Mouse (Mus musculus) brain, embryonic 14.5 days (tissue): ENCODE measurements around the gene Ptch2. TPM values are rescaled to one million over a fixed set of nuclear protein-coding genes. Genes with fewer than 3 reads are reported as not detected.

Experiments
- DNase-seq: peaks from one replicate; pipeline ENCODE4 v3.0.0-alpha.2; 2011; ENCODE audit warnings: low read depth
- CTCF ChIP-seq: fragments of 200-500 bp; IDR thresholded peaks from 2 replicates; pipeline ENCODE4 v1.5.1; 2012; ENCODE audit warnings: inconsistent platforms, mild to moderate bottlenecking, moderate library complexity, borderline replicate concordance; ENCODE audit not compliant: insufficient read depth, insufficient read length; ENCODE audit errors: extremely low read depth
- POLR2A ChIP-seq: fragments of 200-500 bp; IDR thresholded peaks from 2 replicates; pipeline ENCODE4 v1.6.1; 2012; ENCODE audit warnings: mild to moderate bottlenecking, inconsistent platforms, borderline replicate concordance; ENCODE audit not compliant: poor library complexity, insufficient read depth, insufficient read length, severe bottlenecking; ENCODE audit errors: extremely low read depth
- polyA plus RNA-seq: library from polyadenylated mRNA; depleted of rRNA; stranded (reverse); fragments of >200 nt; gene quantifications from 2 replicates; pipeline ENCODE4 v1.2.3, GENCODE M21; 2012

Gene Ptch2
- polyA plus RNA-seq, 1 experiment, result 18.6 TPM

GRCm38 (mm10) chr4:117070624-117071023 is 25.3 kb upstream of the Ptch2 start:
- DNase-seq, result no peak
- TF ChIP-seq POLR2A (no peak), CTCF (no peak)

GRCm38 (mm10) chr4:117071183-117071582 is 24.7 kb upstream of the Ptch2 start:
- DNase-seq, result no peak
- TF ChIP-seq CTCF, result no peak
- no peak for TF ChIP-seq POLR2A

GRCm38 (mm10) chr4:117087948-117088640 is 7.8 kb upstream of the Ptch2 start:
- no peak for TF ChIP-seq POLR2A
- TF ChIP-seq CTCF, result no peak
- no peak for DNase-seq

- no peak for DNase-seq
- TF ChIP-seq POLR2A, result no peak
- no peak for TF ChIP-seq CTCF
These were observed 5.3 kb upstream of the Ptch2 start for GRCm38 (mm10) chr4:117090586-117090985.

GRCm38 (mm10) chr4:117094626-117095361 is 1.1 kb upstream of the Ptch2 start:
- DNase-seq, result no peak
- TF ChIP-seq POLR2A (no peak), CTCF (no peak)

GRCm38 (mm10) chr4:117096666-117097065 is 791 bp downstream of the Ptch2 start:
- DNase-seq, result no peak
- TF ChIP-seq CTCF (no peak), POLR2A (no peak)

- no peak for TF ChIP-seq POLR2A
- no peak for TF ChIP-seq CTCF
- no peak for DNase-seq
These were observed 2.3 kb downstream of the Ptch2 start for GRCm38 (mm10) chr4:117097969-117098763.

- TF ChIP-seq POLR2A (no peak), CTCF (no peak)
- no peak for DNase-seq
These were observed 2.8 kb downstream of the Ptch2 start for GRCm38 (mm10) chr4:117098764-117099036.

GRCm38 (mm10) chr4:117100036-117100435 is 4.2 kb downstream of the Ptch2 start:
- no peak for DNase-seq
- no peak for TF ChIP-seq CTCF
- no peak for TF ChIP-seq POLR2A

- peak; percentile 36 for DNase-seq
- TF ChIP-seq POLR2A (no peak), CTCF (peak; percentile 30; the same call in 1 of the 2 replicates)
These were observed 5.3 kb downstream of the Ptch2 start for GRCm38 (mm10) chr4:117101218-117101617.

- no peak for TF ChIP-seq CTCF
- no peak for TF ChIP-seq POLR2A
- no peak for DNase-seq
These were observed 8.8 kb downstream of the Ptch2 start for GRCm38 (mm10) chr4:117104672-117105071.

- TF ChIP-seq CTCF, result no peak
- TF ChIP-seq POLR2A, result no peak
- DNase-seq, result peak; percentile 47
These were observed 9.3 kb downstream of the Ptch2 start for GRCm38 (mm10) chr4:117105127-117105526.
